Mouse (Mus musculus) neutrophil, adult 5-6 weeks (primary cell): Measurements from ENCODE around the gene Lypla2. TPM values are rescaled to one million over a fixed set of nuclear protein-coding genes. Genes with fewer than 3 reads are reported as not detected.

ENCODE experiments used
- ATAC-seq: fragments of 151-379, 151-347 bp; 2 replicates; pipeline ENCODE4 v1.8.0; 2017; ENCODE audit warnings: mild to moderate bottlenecking, moderate TSS enrichment; ENCODE audit not compliant: insufficient number of reproducible peaks, poor library complexity, low FRiP score, severe bottlenecking; ENCODE audit errors: extremely low read depth
- total RNA-seq: library from RNA; stranded (forward); fragments of 200-1000 nt; gene quantifications from 2 replicates; pipeline ENCODE4 v1.2.3, GENCODE M21; 2017

Lypla2 gene
- 41.0 and 44.9 TPM in 2 replicates for total RNA-seq

- ATAC-seq, result peak; percentile 63
Measured at GRCm38 (mm10) chr4:135972556-135972906, at the start of gene Lypla2. Gene Lypla2 (minus strand): TSS chr4:135972626.

GRCm38 (mm10) chr4:136021549-136022047 is 49.2 kb upstream of the Lypla2 start, which contains the start of gene Eloa:
Gene Eloa (minus strand): TSS chr4:136021763.
- peak; percentile 99 for ATAC-seq

- ATAC-seq, result peak; percentile 46; the same call in 1 of the 2 replicates
Measured at GRCm38 (mm10) chr4:136020743-136021548, 48.5 kb upstream of the Lypla2 start.

- no peak for ATAC-seq
Measured at GRCm38 (mm10) chr4:136016059-136016602, 43.7 kb upstream of the Lypla2 start.

- ATAC-seq, result no peak
Measured at GRCm38 (mm10) chr4:136010586-136010985, 38.2 kb upstream of the Lypla2 start.

GRCm38 (mm10) chr4:136008782-136009447 is 36.5 kb upstream of the Lypla2 start:
- no peak for ATAC-seq

GRCm38 (mm10) chr4:136006821-136007220 is 34.4 kb upstream of the Lypla2 start:
- no peak for ATAC-seq

- ATAC-seq, result no peak
Measured at GRCm38 (mm10) chr4:136004921-136005320, 32.5 kb upstream of the Lypla2 start.

GRCm38 (mm10) chr4:136004107-136004675 is 31.8 kb upstream of the Lypla2 start:
- no peak for ATAC-seq

GRCm38 (mm10) chr4:135995118-135995517 is 22.7 kb upstream of the Lypla2 start:
- no peak for ATAC-seq

- ATAC-seq, result no peak
Measured at GRCm38 (mm10) chr4:135993941-135994340, 21.5 kb upstream of the Lypla2 start.

- no peak for ATAC-seq
Measured at GRCm38 (mm10) chr4:135987714-135988113, 15.3 kb upstream of the Lypla2 start.

- ATAC-seq, result peak; percentile 79
Measured at GRCm38 (mm10) chr4:135986943-135987710, 14.7 kb upstream of the Lypla2 start, which contains the start of gene Pithd1. Gene Pithd1 (minus strand): TSS chr4:135987264.

- no peak for ATAC-seq
Measured at GRCm38 (mm10) chr4:135986301-135986942, 14.0 kb upstream of the Lypla2 start.

GRCm38 (mm10) chr4:135985769-135986168 is 13.3 kb upstream of the Lypla2 start:
- ATAC-seq, result no peak

- no peak for ATAC-seq
Measured at GRCm38 (mm10) chr4:135985193-135985592, 12.8 kb upstream of the Lypla2 start.

GRCm38 (mm10) chr4:135984556-135984955 is 12.1 kb upstream of the Lypla2 start:
- ATAC-seq, result no peak

- 0 out of 2 replicates have a peak, but pooled peaks have one; percentile 39 for ATAC-seq
Measured at GRCm38 (mm10) chr4:135981524-135982063, 9.2 kb upstream of the Lypla2 start.
